Mouse (Mus musculus) forebrain, embryonic 16.5 days (tissue): ENCODE measurements around the gene Pes1. TPM values are rescaled to one million over a fixed set of nuclear protein-coding genes. Genes with fewer than 3 reads are reported as not detected.
"Not testable (repeated sequence)": the region's sequence is repeated elsewhere in the genome, so short reads cannot be mapped to it uniquely, and the experiment has no call there.

Source experiments
- ATAC-seq: fragments of 200-750 bp; cut with Nextera tagmentation; 2 replicates; pipeline ENCODE4 v1.8.0; 2017; ENCODE audit warnings: mild to moderate bottlenecking, moderate library complexity
- H3K27ac ChIP-seq: fragments of 300-500 bp; sonication (generic); 2 replicates; pipeline ENCODE4 v1.5.1; 2014; ENCODE audit warnings: low read length, control low read depth
- H3K27me3 ChIP-seq: fragments of 300-500 bp; sonication (generic); replicated peaks from 2 replicates; pipeline ENCODE4 v1.6.1; 2014; ENCODE audit warnings: low read length; ENCODE audit not compliant: control insufficient read depth, insufficient read depth
- H3K36me3 ChIP-seq: fragments of 300-500 bp; sonication (generic); 2 replicates; pipeline ENCODE4 v1.6.1; 2014; ENCODE audit not compliant: control insufficient read depth, insufficient read depth
- H3K4me1 ChIP-seq: fragments of 300-500 bp; sonication (generic); replicated peaks from 2 replicates; pipeline ENCODE4 v1.6.1; 2014; ENCODE audit warnings: low read length; ENCODE audit not compliant: control insufficient read depth, insufficient read depth
- H3K4me2 ChIP-seq: fragments of 300-500 bp; sonication (generic); 2 replicates; pipeline ENCODE4 v1.6.1; 2014; ENCODE audit warnings: mild to moderate bottlenecking, low read length, control low read depth
- H3K4me3 ChIP-seq: fragments of 300-500 bp; sonication (generic); replicated peaks from 2 replicates; pipeline ENCODE4 v1.5.1; 2014; ENCODE audit warnings: mild to moderate bottlenecking, low read length, control low read depth
- H3K9ac ChIP-seq: fragments of 300-500 bp; sonication (generic); replicated peaks from 2 replicates; pipeline ENCODE4 v1.6.1; 2014; ENCODE audit warnings: low read depth, low read length, control low read depth
- H3K9me3 ChIP-seq: fragments of 300-500 bp; sonication (generic); 2 replicates; pipeline ENCODE4 v1.6.1; 2016; ENCODE audit warnings: low read length; ENCODE audit not compliant: control insufficient read depth
- WGBS: fragments of 180-500 bp; shearing (Covaris S2); extraction: QIAGEN DNeasy Blood & Tissue Kit; methylation state at CpG from one replicate; pipeline ENCODE4 v1.1.7; 2014; 5-methylcytosine and 5-hydroxymethylcytosine counted together
- polyA plus RNA-seq: library from polyadenylated mRNA; unstranded; fragments of >200 nt; fragmentation: Nextera tagmentation; extraction: Ambion mirVana; gene quantifications from 2 replicates; pipeline ENCODE4 v1.2.1, GENCODE M21; 2015

Pes1 gene
- polyA plus RNA-seq, 1 experiment from 2014 or later = 73.4 TPM

- H3K9me3 ChIP-seq, H3K4me3 ChIP-seq, H3K9ac ChIP-seq, H3K4me1 ChIP-seq, H3K36me3 ChIP-seq, H3K4me2 ChIP-seq, ATAC-seq, H3K27me3 ChIP-seq, H3K27ac ChIP-seq: not testable (repeated sequence)
- WGBS = 80% methylated on average over 4 of the region's 4 CpGs
Measured at GRCm38 (mm10) chr11:3955371-3955770, 8.4 kb upstream of the Pes1 start.

GRCm38 (mm10) chr11:3960901-3961300, 2.9 kb upstream of the Pes1 start:
- H3K36me3 ChIP-seq = no peaks in the 10 kb centered on the region
- no peak overlapping the region for H3K4me3 ChIP-seq
- H3K27me3 ChIP-seq = no peaks in the 10 kb centered on the region
- WGBS = 65% methylated on average over 2 of the region's 2 CpGs
- no peak overlapping the region for H3K27ac ChIP-seq
- H3K9me3 ChIP-seq = no peaks in the 10 kb centered on the region
- no peak overlapping the region for H3K9ac ChIP-seq
- no peak overlapping the region for H3K4me2 ChIP-seq
- peaks cover 18% of the 10 kb centered on the region for H3K4me1 ChIP-seq
- no peak for ATAC-seq

- 78% methylated on average over 3 of the region's 3 CpGs for WGBS
- Histone ChIP-seq H3K36me3 (no peaks in the 10 kb centered on the region), H3K4me3 (no peak overlapping the region), H3K4me2 (no peak overlapping the region), H3K9me3 (no peaks in the 10 kb centered on the region), H3K4me1 (peaks cover 18% of the 10 kb centered on the region), H3K27ac (no peak overlapping the region), H3K27me3 (no peaks in the 10 kb centered on the region), H3K9ac (no peak overlapping the region)
- no peak for ATAC-seq
Measured at GRCm38 (mm10) chr11:3961761-3962160, 2.0 kb upstream of the Pes1 start.

GRCm38 (mm10) chr11:3963155-3963554, 620 bp upstream of the Pes1 start:
- Histone ChIP-seq H3K27me3 (no peaks in the 10 kb centered on the region), H3K4me2 (peak overlapping the region; percentile 88), H3K4me1 (peaks cover 18% of the 10 kb centered on the region), H3K4me3 (peak overlapping the region; percentile 63), H3K9ac (peak overlapping the region; percentile 52), H3K36me3 (no peaks in the 10 kb centered on the region), H3K9me3 (no peaks in the 10 kb centered on the region), H3K27ac (peak overlapping the region; percentile 42; the same call in 1 of the 2 replicates)
- 84% methylated on average over 10 of the region's 10 CpGs for WGBS
- ATAC-seq = peak; percentile 13; the same call in 1 of the 2 replicates

- Histone ChIP-seq H3K9me3 (no peaks in the 10 kb centered on the region), H3K4me1 (peaks cover 18% of the 10 kb centered on the region), H3K4me2 (peak overlapping the region; percentile 88), H3K4me3 (peak overlapping the region; percentile 63), H3K27me3 (no peaks in the 10 kb centered on the region), H3K27ac (no peak overlapping the region), H3K9ac (peak overlapping the region; percentile 52), H3K36me3 (peaks cover 1% of the 10 kb centered on the region; the same call in 1 of the 2 replicates)
- no peak for ATAC-seq
- 14% methylated on average over 11 of the region's 11 CpGs for WGBS
Measured at GRCm38 (mm10) chr11:3964416-3965172, 819 bp downstream of the Pes1 start.

- H3K9me3 ChIP-seq = no peaks in the 10 kb centered on the region
- WGBS = 90% methylated on average over 3 of the region's 3 CpGs
Measured at GRCm38 (mm10) chr11:3969837-3970236, 6.1 kb downstream of the Pes1 start.

GRCm38 (mm10) chr11:3970361-3970760, 6.6 kb downstream of the Pes1 start:
- ATAC-seq = no peak
- no peak overlapping the region for H3K4me3 ChIP-seq
- H3K27ac ChIP-seq = no peak overlapping the region
- 0 out of 2 replicates have a peak, but pooled peaks cover 5% of the 10 kb centered on the region for H3K4me1 ChIP-seq
- H3K4me2 ChIP-seq = no peak overlapping the region
- peaks cover 28% of the 10 kb centered on the region for H3K36me3 ChIP-seq
- 99% methylated on average over 7 of the region's 7 CpGs for WGBS
- H3K27me3 ChIP-seq = no peaks in the 10 kb centered on the region
- H3K9me3 ChIP-seq = no peaks in the 10 kb centered on the region
- no peak overlapping the region for H3K9ac ChIP-seq

More at GRCm38 (mm10) chr11:3969837-3970236, 6.1 kb downstream of the Pes1 start:
- H3K9ac ChIP-seq = no peak overlapping the region
- H3K27me3 ChIP-seq = no peaks in the 10 kb centered on the region
- no peak for ATAC-seq
- H3K4me2 ChIP-seq = no peak overlapping the region
- peaks cover 28% of the 10 kb centered on the region for H3K36me3 ChIP-seq
- H3K4me1 ChIP-seq = peaks cover 9% of the 10 kb centered on the region
- no peak overlapping the region for H3K27ac ChIP-seq
- H3K4me3 ChIP-seq = no peak overlapping the region

- no peaks in the 10 kb centered on the region for H3K4me1 ChIP-seq
- no peak overlapping the region for H3K4me3 ChIP-seq
- H3K36me3 ChIP-seq = peaks cover 41% of the 10 kb centered on the region
- H3K4me2 ChIP-seq = no peak overlapping the region
- no peak overlapping the region for H3K27ac ChIP-seq
- no peak overlapping the region for H3K9ac ChIP-seq
- 96% methylated on average over 7 of the region's 7 CpGs for WGBS
- no peak for ATAC-seq
- no peaks in the 10 kb centered on the region for H3K27me3 ChIP-seq
- H3K9me3 ChIP-seq = no peaks in the 10 kb centered on the region
Measured at GRCm38 (mm10) chr11:3973081-3973480, 9.3 kb downstream of the Pes1 start.

GRCm38 (mm10) chr11:3974311-3974710, 10.5 kb downstream of the Pes1 start:
- Histone ChIP-seq H3K4me3 (no peak overlapping the region), H3K36me3 (peaks cover 49% of the 10 kb centered on the region), H3K9me3 (no peaks in the 10 kb centered on the region), H3K27me3 (no peaks in the 10 kb centered on the region), H3K4me2 (no peak overlapping the region), H3K4me1 (no peaks in the 10 kb centered on the region), H3K27ac (no peak overlapping the region), H3K9ac (no peak overlapping the region)
- no peak for ATAC-seq
- 46% methylated on average over 3 of the region's 3 CpGs for WGBS
